Mouse (Mus musculus) lung, postnatal 0 days (tissue): ENCODE measurements at regions not wholly inside any gene's neighbourhood (a gene's known extent, or its start where the extent isn't known, plus 50 kb on each side); places are given as distances from the start of the nearest gene placed in this dataset.

Source experiments
- CTCF ChIP-seq: IDR thresholded peaks from 2 replicates; pipeline ENCODE4 v1.5.1; 2016; ENCODE audit warnings: antibody characterized with exemption, mild to moderate bottlenecking
- EP300 ChIP-seq: IDR thresholded peaks from 2 replicates; pipeline ENCODE4 v1.6.1; 2016; ENCODE audit warnings: antibody characterized with exemption, mild to moderate bottlenecking, control low read depth

DNA sequence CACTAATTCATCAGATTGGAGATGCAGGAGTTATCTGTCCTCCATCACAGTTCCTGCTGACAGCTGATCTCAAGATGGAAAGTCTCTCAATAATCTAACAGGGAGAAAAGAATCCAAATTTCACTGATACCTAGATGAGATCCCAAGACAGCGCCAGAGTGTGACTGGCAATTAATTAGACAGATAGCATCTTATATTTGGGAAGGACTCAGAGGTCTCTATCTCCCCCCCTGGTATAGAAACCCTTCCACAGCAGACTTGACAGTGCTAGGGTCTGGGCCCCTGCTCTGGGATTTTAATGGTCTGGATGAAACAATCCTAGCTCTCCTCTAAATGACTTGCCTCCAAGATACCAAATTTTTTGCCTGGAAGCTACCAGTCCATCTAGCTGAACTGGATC lies 291.6 kb downstream of the Ets1 start:
- TF ChIP-seq EP300, result no peak
- no peak for TF ChIP-seq CTCF
